Mouse (Mus musculus) heart, postnatal 0 days (tissue): ENCODE measurements around the gene Akap12. TPM values are rescaled to one million over a fixed set of nuclear protein-coding genes. Genes with fewer than 3 reads are reported as not detected.

ENCODE experiments used
- ATAC-seq: fragments of 200-750 bp; cut with Nextera tagmentation; 2 replicates; pipeline ENCODE4 v1.8.0; 2017; ENCODE audit warnings: low read depth, moderate number of reproducible peaks, moderate library complexity; ENCODE audit not compliant: insufficient read depth
- DNase-seq: peaks from one replicate; pipeline ENCODE4 v3.0.0-alpha.2; 2016; ENCODE audit warnings: low spot score
- H3K27ac ChIP-seq: fragments of 300-500 bp; sonication (generic); 2 replicates; pipeline ENCODE4 v1.5.1; 2014; ENCODE audit warnings: low read depth, mild to moderate bottlenecking
- H3K27me3 ChIP-seq: fragments of 300-500 bp; sonication (generic); 2 replicates; pipeline ENCODE4 v1.6.1; 2014; ENCODE audit warnings: low read length, mixed read lengths; ENCODE audit not compliant: control insufficient read depth, insufficient read depth
- H3K36me3 ChIP-seq: fragments of 300-500 bp; sonication (generic); replicated peaks from 2 replicates; pipeline ENCODE4 v1.6.1; 2014; ENCODE audit warnings: low read length, mixed read lengths; ENCODE audit not compliant: control insufficient read depth, insufficient read depth
- H3K4me1 ChIP-seq: fragments of 300-500 bp; sonication (generic); 2 replicates; pipeline ENCODE4 v1.6.1; 2014; ENCODE audit warnings: antibody characterized with exemption; ENCODE audit not compliant: control insufficient read depth, insufficient read depth
- H3K4me2 ChIP-seq: fragments of 300-500 bp; sonication (generic); 2 replicates; pipeline ENCODE4 v1.6.1; 2014; ENCODE audit warnings: low read depth, mild to moderate bottlenecking, low read length, moderate library complexity
- H3K4me3 ChIP-seq: fragments of 300-500 bp; sonication (generic); 2 replicates; pipeline ENCODE4 v1.5.1; 2014; ENCODE audit warnings: low read depth, low read length
- H3K9ac ChIP-seq: fragments of 300-500 bp; sonication (generic); replicated peaks from 2 replicates; pipeline ENCODE4 v1.6.1; 2014; ENCODE audit warnings: low read depth, low read length, mixed read lengths
- H3K9me3 ChIP-seq: fragments of 300-500 bp; sonication (generic); replicated peaks from 2 replicates; pipeline ENCODE4 v1.6.1; 2016; ENCODE audit warnings: low read length; ENCODE audit not compliant: control insufficient read depth
- CTCF ChIP-seq: IDR thresholded peaks from 2 replicates; pipeline ENCODE4 v1.5.1; 2016; ENCODE audit warnings: antibody characterized with exemption, control low read depth, low read depth
- EP300 ChIP-seq: IDR thresholded peaks from 2 replicates; pipeline ENCODE4 v1.6.1; 2016; ENCODE audit warnings: antibody characterized with exemption, low read depth
- WGBS: fragments of 180-500 bp; shearing (Covaris S2); extraction: QIAGEN DNeasy Blood & Tissue Kit; methylation state at CpG from one replicate; pipeline ENCODE4 v1.1.7; 2014; 5-methylcytosine and 5-hydroxymethylcytosine counted together
- polyA plus RNA-seq: library from polyadenylated mRNA; unstranded; fragments of >200 nt; fragmentation: Nextera tagmentation; extraction: Ambion mirVana; gene quantifications from 2 replicates; pipeline ENCODE4 v1.2.1, GENCODE M21; 2015
- total RNA-seq: library from RNA; depleted of rRNA; stranded (reverse); fragments of >200 nt; gene quantifications from 2 replicates; pipeline ENCODE4 v1.2.3, GENCODE M21; 2014; ENCODE audit warnings: low replicate concordance

Gene Akap12
- total and polyA plus RNA-seq, 2 experiments from 2014 or later: 19.9 to 26.1 TPM

GRCm38 (mm10) chr10:4390550-4390949, 124.4 kb downstream of the Akap12 start:
- ATAC-seq: no peak
- Histone ChIP-seq H3K27me3 (no peaks in the 10 kb centered on the region), H3K4me2 (no peak overlapping the region; the same call in 1 of the 2 replicates), H3K4me1 (peaks cover 30% of the 10 kb centered on the region), H3K36me3 (peaks cover 17% of the 10 kb centered on the region), H3K27ac (0 out of 2 replicates have a peak overlapping the region, but pooled peaks have one; percentile 9), H3K4me3 (no peak overlapping the region), H3K9me3 (no peaks in the 10 kb centered on the region), H3K9ac (no peak overlapping the region)
- DNase-seq: no peak
- no peak for TF ChIP-seq EP300
- no peak for TF ChIP-seq CTCF
- 50% methylated on average over 2 of the region's 2 CpGs for WGBS

DNA sequence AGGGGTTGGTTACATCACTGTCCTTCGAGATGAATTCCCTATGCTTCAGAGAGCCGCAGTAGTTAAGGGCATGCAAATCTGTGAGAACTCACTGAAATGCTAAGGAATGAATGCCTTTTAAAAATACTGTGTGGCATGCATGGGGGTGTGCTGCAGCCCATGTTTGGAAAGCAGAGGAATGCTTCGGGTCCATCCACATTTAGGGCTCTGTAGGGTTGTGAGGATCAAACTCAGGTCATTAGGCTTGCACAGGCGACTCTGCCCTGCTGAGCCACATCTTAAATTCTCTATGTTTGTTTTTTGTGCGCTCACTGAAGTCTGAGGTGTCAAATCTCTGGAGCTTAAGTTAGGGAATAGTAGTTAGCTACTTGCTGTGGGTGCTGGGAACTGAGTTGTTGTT, 124.9 kb downstream of the Akap12 start:
- no peak for TF ChIP-seq EP300
- TF ChIP-seq CTCF: no peak
- 56% methylated on average over 5 of the region's 5 CpGs for WGBS
- no peak overlapping the region for H3K4me3 ChIP-seq
- H3K36me3 ChIP-seq: peaks cover 17% of the 10 kb centered on the region
- ATAC-seq (no peak), DNase-seq (no peak)
- H3K27me3 ChIP-seq: no peaks in the 10 kb centered on the region
- no peak overlapping the region for H3K9ac ChIP-seq
- no peak overlapping the region for H3K4me2 ChIP-seq
- H3K9me3 ChIP-seq: no peaks in the 10 kb centered on the region
- H3K27ac ChIP-seq: no peak overlapping the region
- peaks cover 25% of the 10 kb centered on the region for H3K4me1 ChIP-seq

DNA sequence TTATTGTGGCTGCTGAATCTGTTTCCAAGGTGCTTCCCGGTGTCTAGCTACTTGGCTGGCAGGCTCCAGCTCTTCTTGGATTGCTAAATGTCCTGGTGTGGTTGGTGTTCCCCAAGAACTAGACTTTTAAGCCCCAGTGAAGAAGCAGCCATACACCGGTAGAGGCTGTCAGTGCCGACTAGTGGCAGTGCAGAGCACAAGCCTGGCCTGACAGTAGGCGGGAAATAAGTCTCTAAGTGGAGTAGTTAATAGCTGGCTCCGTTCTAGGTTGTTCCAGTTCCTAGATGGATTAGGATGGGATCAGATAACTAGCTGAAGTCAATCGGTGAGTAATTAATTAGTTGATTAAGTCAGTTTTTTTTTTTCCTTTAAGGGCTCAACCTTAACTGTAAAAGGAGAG, 125.7 kb downstream of the Akap12 start:
- H3K36me3 ChIP-seq: peaks cover 19% of the 10 kb centered on the region
- TF ChIP-seq CTCF (peak; percentile 64), EP300 (no peak)
- no peak overlapping the region for H3K4me2 ChIP-seq
- H3K4me3 ChIP-seq: no peak overlapping the region
- H3K4me1 ChIP-seq: peaks cover 25% of the 10 kb centered on the region
- 30% methylated on average over 6 of the region's 6 CpGs for WGBS
- H3K9me3 ChIP-seq: no peaks in the 10 kb centered on the region
- ATAC-seq: no peak
- no peak overlapping the region for H3K9ac ChIP-seq
- peak; percentile 50 for DNase-seq
- H3K27ac ChIP-seq: no peak overlapping the region
- H3K27me3 ChIP-seq: no peaks in the 10 kb centered on the region

DNA sequence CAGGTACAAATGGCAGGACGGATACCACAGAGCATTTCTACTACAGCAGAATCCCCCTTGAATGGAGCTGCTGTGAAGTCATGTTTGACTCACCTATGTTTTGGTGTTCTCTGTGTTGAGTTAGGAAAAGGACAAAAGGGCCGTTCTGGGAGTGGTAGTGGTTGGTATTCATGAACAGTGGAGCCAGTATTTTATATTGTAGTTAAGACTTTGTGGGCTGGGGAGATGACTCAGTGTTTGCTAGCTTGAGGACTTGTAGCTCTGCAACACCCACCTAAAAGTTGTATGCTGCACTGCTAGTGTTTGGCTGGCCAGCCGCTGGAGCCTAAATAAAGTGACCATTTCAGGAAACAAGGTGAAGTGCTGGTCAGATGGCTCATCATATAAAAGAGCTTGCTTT, 129.1 kb downstream of the Akap12 start:
- peaks cover 12% of the 10 kb centered on the region; the same call in 1 of the 2 replicates for H3K4me1 ChIP-seq
- 73% methylated on average over 3 of the region's 3 CpGs for WGBS
- no peak overlapping the region for H3K4me2 ChIP-seq
- H3K36me3 ChIP-seq: peaks cover 27% of the 10 kb centered on the region
- no peaks in the 10 kb centered on the region for H3K27me3 ChIP-seq
- ATAC-seq (no peak), DNase-seq (no peak)
- TF ChIP-seq CTCF (no peak), EP300 (no peak)
- no peak overlapping the region for H3K4me3 ChIP-seq
- H3K27ac ChIP-seq: no peak overlapping the region
- H3K9me3 ChIP-seq: no peaks in the 10 kb centered on the region
- H3K9ac ChIP-seq: no peak overlapping the region

DNA sequence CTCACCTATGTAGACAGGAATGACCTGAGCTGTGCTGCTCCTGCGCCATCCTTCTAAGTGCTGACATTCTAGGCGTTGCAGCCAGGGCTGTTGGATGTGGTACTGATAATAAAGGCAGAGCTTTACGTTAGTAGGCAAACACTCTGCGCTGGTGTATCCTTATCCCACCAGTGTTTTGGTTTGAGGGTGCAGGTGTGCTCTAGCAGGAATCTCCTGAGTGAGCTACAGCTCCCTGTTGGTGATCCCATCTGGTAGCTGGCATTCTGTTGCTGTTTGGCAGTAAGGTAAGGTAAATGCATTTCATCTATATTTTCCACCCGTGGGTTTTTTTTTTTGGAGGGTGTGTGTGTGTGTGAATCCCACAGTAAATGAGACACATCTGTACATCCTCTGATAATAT, 131.9 kb downstream of the Akap12 start:
- no peak for DNase-seq
- H3K4me1 ChIP-seq: no peaks in the 10 kb centered on the region
- H3K4me2 ChIP-seq: no peak overlapping the region
- H3K27ac ChIP-seq: no peak overlapping the region
- no peak overlapping the region for H3K9ac ChIP-seq
- no peaks in the 10 kb centered on the region for H3K9me3 ChIP-seq
- ATAC-seq: no peak
- no peak overlapping the region for H3K4me3 ChIP-seq
- 73% methylated on average over 5 of the region's 5 CpGs for WGBS
- H3K27me3 ChIP-seq: no peaks in the 10 kb centered on the region
- peaks cover 37% of the 10 kb centered on the region for H3K36me3 ChIP-seq
- TF ChIP-seq EP300 (no peak), CTCF (no peak)

GRCm38 (mm10) chr10:4404895-4405491, 138.8 kb downstream of the Akap12 start:
- no peaks in the 10 kb centered on the region for H3K9me3 ChIP-seq
- no peaks in the 10 kb centered on the region for H3K4me1 ChIP-seq
- ATAC-seq (0 out of 2 replicates have a peak, but pooled peaks have one; percentile 28), DNase-seq (peak; percentile 77)
- H3K27ac ChIP-seq: peak overlapping the region; percentile 35; the same call in 1 of the 2 replicates
- peak; percentile 76 for TF ChIP-seq CTCF
- no peak for TF ChIP-seq EP300
- WGBS: 51% methylated on average over 5 of the region's 5 CpGs
- no peak overlapping the region for H3K9ac ChIP-seq
- H3K36me3 ChIP-seq: peaks cover 60% of the 10 kb centered on the region
- no peak overlapping the region for H3K4me2 ChIP-seq
- no peaks in the 10 kb centered on the region for H3K27me3 ChIP-seq
- no peak overlapping the region for H3K4me3 ChIP-seq
